ENCODE assay signal across 10 mouse cellular contexts in genomic region chr5:36890794-36891193, GRCm38 (mm10). TPM values are rescaled to one million over a fixed set of nuclear protein-coding genes. Genes with fewer than 3 reads are reported as not detected.
DNase-seq lines count a peak whose midpoint lies in the region; ATAC-seq lines count a peak whose summit lies in the region.
"Had no signal": no experiment of that assay in that cellular context is flagged by ENCODE, and none has a peak within 500 bp of the region (broad histone marks: within the 10 kb centered on the region; RNA-seq: fewer than 3 reads in every experiment).

No protein-coding gene starts in this region.

- no peak overlapping the region for H3K4me3 ChIP-seq in forebrain, embryonic 15.5 days
- no peak overlapping the region for H3K4me3 ChIP-seq in neural tube, embryonic 12.5 days
- H3K4me3 ChIP-seq: heart, embryonic 15.5 days had no signal

- no peaks in the 10 kb centered on the region for H3K27me3 ChIP-seq in forebrain, embryonic 15.5 days
- no peaks in the 10 kb centered on the region for H3K27me3 ChIP-seq in neural tube, embryonic 12.5 days (replicated peaks)
- H3K27me3 ChIP-seq: heart, embryonic 15.5 days had no signal

- peak; percentile 27 for DNase-seq in embryo, embryonic 10 days (ENCODE audit: low spot score)
- peak; percentile 85 for DNase-seq in layer of hippocampus, adult 9-11 months
- no peak for DNase-seq in thymus, postnatal 25 days
- no peak for DNase-seq in urinary bladder, adult 2 months (ENCODE audit: low spot score)
- DNase-seq in urinary bladder, postnatal 25 days (ENCODE audit: low spot score) = no peak
- DNase-seq in kidney, postnatal 14 days = no peak

- H3K9ac ChIP-seq in forebrain, embryonic 15.5 days (replicated peaks) = no peak overlapping the region
- H3K9ac ChIP-seq in neural tube, embryonic 12.5 days = no peak overlapping the region
- H3K9ac ChIP-seq: heart, embryonic 15.5 days had no signal

- 14% methylated on average over 9 of the region's 9 CpGs for whole genome bisulfite sequencing in forebrain, embryonic 15.5 days
- WGBS in neural tube, embryonic 12.5 days = 19% methylated on average over 9 of the region's 9 CpGs

- no peaks in the 10 kb centered on the region for H3K36me3 ChIP-seq in forebrain, embryonic 15.5 days
- H3K36me3 ChIP-seq in neural tube, embryonic 12.5 days = no peaks in the 10 kb centered on the region
- H3K36me3 ChIP-seq: heart, embryonic 15.5 days had no signal

- H3K27ac ChIP-seq in forebrain, embryonic 15.5 days (replicated peaks) = peak overlapping the region; percentile 63
- no peak overlapping the region for H3K27ac ChIP-seq in neural tube, embryonic 12.5 days
- H3K27ac ChIP-seq: heart, embryonic 15.5 days; stomach, postnatal 0 days had no signal

- H3K4me1 ChIP-seq in forebrain, embryonic 15.5 days = peaks cover 36% of the 10 kb centered on the region
- H3K4me1 ChIP-seq in neural tube, embryonic 12.5 days = peaks cover 42% of the 10 kb centered on the region

- no peak overlapping the region for H3K4me2 ChIP-seq in forebrain, embryonic 15.5 days (replicated peaks)
- H3K4me2 ChIP-seq in neural tube, embryonic 12.5 days (replicated peaks) = peak overlapping the region; percentile 7; the same call in 1 of the 2 replicates
- H3K4me2 ChIP-seq: heart, embryonic 15.5 days had no signal

- ATAC-seq in forebrain, embryonic 15.5 days (replicated peaks) = peak; percentile 65
- peak; percentile 21; the same call in 1 of the 2 replicates for ATAC-seq in neural tube, embryonic 12.5 days (ENCODE audit: low FRiP score, low read depth)

- H3K9me3 ChIP-seq in forebrain, embryonic 15.5 days = no peaks in the 10 kb centered on the region
- H3K9me3 ChIP-seq in neural tube, embryonic 12.5 days = no peaks in the 10 kb centered on the region
- H3K9me3 ChIP-seq: heart, embryonic 15.5 days had no signal

RNA-seq across cellular contexts. Expression of gene Ppp2r2c, which starts 22.5 kb away (rescaled TPM):
- polyA plus RNA-seq in forebrain, embryonic 15.5 days (2015; fragmentation: Nextera tagmentation; extraction: Ambion mirVana) = 30.0 and 33.2 TPM in 2 replicates
- 27.1 and 27.8 TPM in 2 replicates for polyA plus RNA-seq in neural tube, embryonic 12.5 days (2016; fragmentation: Nextera tagmentation; extraction: Ambion mirVana)
- polyA plus RNA-seq in urinary bladder, adult 2 months (2012; rRNA removed) = 0.11 and 0.12 TPM in 2 replicates

Comparison
In these comparisons a context has a peak if more than half of its experiments do, and no peak if none do; other contexts are left out.
1. DNase-seq: peak in embryo, embryonic 10 days (single experiment) and layer of hippocampus, adult 9-11 months (single experiment); none in thymus, postnatal 25 days (single experiment), urinary bladder, adult 2 months (single experiment), urinary bladder, postnatal 25 days (single experiment) and kidney, postnatal 14 days (single experiment).
2. RNA of gene Ppp2r2c, which starts 22.5 kb away (polyA plus RNA-seq): 30.0 to 33.2 TPM in forebrain, embryonic 15.5 days and 27.1 to 27.8 TPM in neural tube, embryonic 12.5 days; 0.11 to 0.12 TPM in urinary bladder, adult 2 months; every median in the first group is over 10 times any median in the second.